Mouse (Mus musculus): ENCODE results near the gene Ankrd61. TPM values are rescaled to one million over a fixed set of nuclear protein-coding genes. Genes with fewer than 3 reads are reported as not detected.

Gene Ankrd61
- total and polyA plus RNA-seq, 2 experiments = not detected

DNA sequence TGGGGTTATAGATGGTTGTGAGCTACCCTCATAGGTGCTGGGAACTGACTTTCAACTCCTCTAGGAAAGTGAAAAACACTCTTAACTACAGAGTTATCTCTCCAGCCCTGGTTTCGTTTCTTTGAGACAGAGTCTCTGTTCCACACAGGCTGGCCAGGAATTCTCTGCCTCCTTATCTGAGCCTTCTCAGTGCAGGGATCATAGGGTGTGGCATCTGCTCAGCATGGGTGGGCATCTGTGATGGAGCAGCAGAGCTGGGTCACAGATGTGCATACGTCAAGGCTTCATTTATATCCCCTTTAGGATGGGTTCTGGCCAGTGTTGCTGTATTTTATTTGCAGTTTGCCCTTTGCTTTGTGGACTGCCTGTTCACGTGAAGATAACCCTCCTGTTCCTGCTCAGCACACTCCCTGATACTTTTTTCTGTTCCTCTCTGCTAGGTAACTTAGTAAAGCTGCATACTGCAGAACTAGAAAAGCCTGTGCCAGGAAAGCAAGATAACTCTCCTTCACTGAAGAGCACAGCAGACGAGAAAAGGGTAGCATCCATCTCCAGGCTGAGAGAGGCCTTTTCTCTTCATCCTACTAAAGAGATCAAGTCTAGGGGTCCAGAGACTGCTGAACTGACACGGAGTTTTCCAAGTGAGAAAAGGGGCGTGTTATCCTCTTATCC lies 27.4 kb upstream of the Ankrd61 start:
- TF ChIP-seq POLR2A (IDR thresholded peaks at IDR 0.05; ENCODE audit: extremely low read depth, insufficient read depth, low read length) = no peak
- TF ChIP-seq CTCF (IDR thresholded peaks at IDR 0.05; ENCODE audit: low read depth, low read length) = no peak
- DNase-seq (ENCODE audit: extremely low read depth, low read depth, low spot score) = no peak
- H3K79me2 ChIP-seq (ENCODE audit: control insufficient read depth, insufficient read depth, low read length) = no peaks in the 10 kb centered on the region
- H3K4me1 ChIP-seq (ENCODE audit: control insufficient read depth, insufficient read depth, low read length) = no peaks in the 10 kb centered on the region
- no peak overlapping the region for H3K9ac ChIP-seq (ENCODE audit: low read depth, low read length)
- 88% methylated on average over 6 of the region's 6 CpGs for WGBS
- no peak overlapping the region for H3K4me3 ChIP-seq (ENCODE audit: insufficient read depth, low read depth, low read length)
- no peaks in the 10 kb centered on the region for H3K27me3 ChIP-seq (ENCODE audit: control insufficient read depth, insufficient read depth, low read length)
- H3K36me3 ChIP-seq (ENCODE audit: control insufficient read depth, insufficient read depth, low read length) = peaks cover 28% of the 10 kb centered on the region
- no peak overlapping the region for H3K27ac ChIP-seq (replicated peaks; ENCODE audit: insufficient read depth, low read depth, low read length)

DNA sequence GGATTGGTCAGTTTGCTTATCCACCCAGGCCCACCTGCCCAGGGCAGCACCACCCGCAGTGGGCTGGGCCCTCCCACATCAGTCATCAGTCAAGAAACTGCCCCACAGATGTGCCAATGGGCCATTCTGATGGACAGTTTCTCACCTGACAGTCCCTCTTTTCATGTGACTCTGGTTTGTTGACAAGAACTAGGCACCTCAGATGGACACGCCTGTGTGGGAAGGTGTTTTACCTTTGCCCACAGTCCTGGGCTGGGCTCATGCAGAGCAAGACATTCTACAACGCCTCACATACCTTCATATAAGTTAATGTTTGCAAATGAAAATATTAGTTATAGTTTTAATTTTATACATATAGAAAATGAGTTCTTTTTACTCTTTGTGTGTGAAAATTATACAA lies 20.6 kb upstream of the Ankrd61 start:
- 95% methylated on average over 3 of the region's 3 CpGs for WGBS

DNA sequence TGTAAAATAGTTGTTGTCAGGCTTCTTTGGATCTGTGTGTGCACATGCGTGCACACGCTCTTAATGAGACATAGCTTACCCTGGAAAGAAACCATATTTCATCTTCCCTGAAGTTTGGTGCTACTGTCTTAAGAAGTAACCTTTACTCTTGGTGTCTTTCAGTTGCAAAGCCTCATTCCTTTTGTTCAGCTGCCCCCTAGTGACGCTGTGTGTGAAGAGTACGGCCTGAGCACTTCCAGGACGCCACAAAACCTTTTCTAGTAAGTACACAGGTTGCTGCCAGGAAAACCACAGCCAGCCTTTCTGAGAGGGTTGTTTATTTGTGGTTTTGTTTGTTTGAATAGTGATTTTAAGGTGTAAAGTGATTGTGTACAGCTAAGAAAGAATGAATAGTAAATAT lies 19.9 kb upstream of the Ankrd61 start:
- WGBS = 59% methylated on average over 5 of the region's 5 CpGs
- Histone ChIP-seq H3K9ac (ENCODE audit: low read depth, low read length) (no peak overlapping the region), H3K79me2 (ENCODE audit: control insufficient read depth, insufficient read depth, low read length) (no peaks in the 10 kb centered on the region), H3K36me3 (ENCODE audit: control insufficient read depth, insufficient read depth, low read length) (peaks cover 14% of the 10 kb centered on the region; the same call in 1 of the 2 replicates), H3K27me3 (ENCODE audit: control insufficient read depth, insufficient read depth, low read length) (no peaks in the 10 kb centered on the region), H3K27ac (replicated peaks; ENCODE audit: insufficient read depth, low read depth, low read length) (no peak overlapping the region), H3K4me1 (ENCODE audit: control insufficient read depth, insufficient read depth, low read length) (no peaks in the 10 kb centered on the region), H3K4me3 (ENCODE audit: insufficient read depth, low read depth, low read length) (no peak overlapping the region)
- TF ChIP-seq CTCF (IDR thresholded peaks at IDR 0.05; ENCODE audit: low read depth, low read length) (peak; percentile 57), POLR2A (IDR thresholded peaks at IDR 0.05; ENCODE audit: extremely low read depth, insufficient read depth, low read length) (no peak)
- peak; percentile 46 for DNase-seq (ENCODE audit: extremely low read depth, low read depth, low spot score)

More for the DNA sequence above, 20.6 kb upstream of the Ankrd61 start:
- no peak for TF ChIP-seq POLR2A (IDR thresholded peaks at IDR 0.05; ENCODE audit: extremely low read depth, insufficient read depth, low read length)
- TF ChIP-seq CTCF (IDR thresholded peaks at IDR 0.05; ENCODE audit: low read depth, low read length) = no peak
- Histone ChIP-seq H3K4me1 (ENCODE audit: control insufficient read depth, insufficient read depth, low read length) (no peaks in the 10 kb centered on the region), H3K9ac (ENCODE audit: low read depth, low read length) (no peak overlapping the region), H3K36me3 (ENCODE audit: control insufficient read depth, insufficient read depth, low read length) (peaks cover 14% of the 10 kb centered on the region; the same call in 1 of the 2 replicates), H3K27ac (replicated peaks; ENCODE audit: insufficient read depth, low read depth, low read length) (no peak overlapping the region), H3K79me2 (ENCODE audit: control insufficient read depth, insufficient read depth, low read length) (no peaks in the 10 kb centered on the region), H3K4me3 (ENCODE audit: insufficient read depth, low read depth, low read length) (no peak overlapping the region), H3K27me3 (ENCODE audit: control insufficient read depth, insufficient read depth, low read length) (no peaks in the 10 kb centered on the region)
- no peak for DNase-seq (ENCODE audit: extremely low read depth, low read depth, low spot score)

DNA sequence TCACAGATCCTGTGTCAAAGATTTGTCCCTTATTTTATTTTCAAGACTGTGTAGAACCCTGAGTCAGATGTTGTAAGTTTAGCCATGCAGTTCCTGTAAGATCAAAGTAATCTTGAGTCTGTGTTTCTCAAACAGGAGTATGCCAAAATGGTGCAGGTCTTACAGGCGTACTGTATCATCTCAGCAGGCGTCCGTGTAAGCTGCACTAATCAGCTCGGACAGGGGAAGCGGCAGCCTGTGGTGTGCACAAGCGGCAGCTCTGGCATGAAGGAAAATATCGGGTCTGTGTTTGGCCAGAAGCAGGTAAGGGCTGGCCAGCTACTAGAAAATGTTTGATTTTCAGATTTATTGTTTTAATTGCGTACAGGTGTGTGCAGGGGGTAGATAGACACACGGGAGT lies 18.7 kb upstream of the Ankrd61 start:
- TF ChIP-seq POLR2A (IDR thresholded peaks at IDR 0.05; ENCODE audit: extremely low read depth, insufficient read depth, low read length) = no peak
- TF ChIP-seq CTCF (IDR thresholded peaks at IDR 0.05; ENCODE audit: low read depth, low read length) = no peak
- Histone ChIP-seq H3K4me3 (ENCODE audit: insufficient read depth, low read depth, low read length) (no peak overlapping the region), H3K27me3 (ENCODE audit: control insufficient read depth, insufficient read depth, low read length) (no peaks in the 10 kb centered on the region), H3K36me3 (ENCODE audit: control insufficient read depth, insufficient read depth, low read length) (peaks cover 7% of the 10 kb centered on the region; the same call in 1 of the 2 replicates), H3K4me1 (ENCODE audit: control insufficient read depth, insufficient read depth, low read length) (no peaks in the 10 kb centered on the region), H3K27ac (replicated peaks; ENCODE audit: insufficient read depth, low read depth, low read length) (no peak overlapping the region), H3K79me2 (ENCODE audit: control insufficient read depth, insufficient read depth, low read length) (no peaks in the 10 kb centered on the region; the same call in 1 of the 2 replicates), H3K9ac (ENCODE audit: low read depth, low read length) (no peak overlapping the region)
- 95% methylated on average over 9 of the region's 9 CpGs for WGBS
- DNase-seq (ENCODE audit: extremely low read depth, low read depth, low spot score) = no peak

DNA sequence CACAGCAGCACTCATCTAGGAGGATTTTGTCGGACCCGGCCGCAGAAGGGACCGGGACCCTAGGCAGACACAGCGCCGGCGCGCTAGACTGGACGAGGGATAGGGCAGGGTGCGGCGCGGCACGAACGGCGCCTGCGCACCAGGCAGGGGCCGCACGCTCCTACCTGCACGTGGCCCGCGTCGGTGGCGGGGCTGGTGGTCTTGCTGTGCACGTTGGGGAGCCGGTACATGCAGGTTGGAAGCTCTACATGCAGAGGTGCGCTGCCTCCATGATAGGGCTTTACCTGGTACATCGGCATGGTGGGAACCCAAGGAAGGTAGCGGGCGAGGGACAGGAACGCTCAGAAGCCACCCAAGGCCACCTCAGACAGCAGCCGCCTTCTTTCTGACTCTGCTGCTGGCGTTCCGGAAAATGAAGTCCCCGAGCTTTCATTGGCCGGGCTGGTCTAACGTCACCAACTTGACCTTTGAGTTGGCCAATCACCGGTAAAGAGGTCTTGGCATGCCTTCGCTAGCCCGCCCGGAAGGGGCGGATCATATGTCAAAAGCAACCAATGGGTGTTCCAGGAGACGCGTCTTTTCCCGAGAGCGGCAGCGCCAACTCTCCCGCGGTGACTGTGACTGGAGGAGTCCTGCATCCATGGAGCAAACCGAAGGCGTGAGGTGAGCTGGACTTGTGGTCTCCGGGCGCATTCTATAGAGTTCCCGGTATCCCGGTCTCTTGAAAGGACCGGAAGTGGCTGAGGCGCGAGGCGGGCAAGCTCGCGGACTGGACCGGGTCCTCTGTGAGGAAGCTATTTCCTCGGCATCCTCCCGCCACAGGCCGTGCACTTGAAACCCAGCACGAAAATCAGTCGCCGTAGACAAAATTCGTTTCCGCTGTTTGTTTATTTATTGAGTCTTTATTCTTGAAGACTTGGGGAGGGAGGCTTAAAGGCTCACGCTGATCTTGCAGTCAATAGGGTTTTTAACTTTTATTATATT lies 12.2 kb upstream of the Ankrd61 start, which contains the start of the genes Aimp2 and Pms2:
TSS of gene Aimp2 (minus strand) at position 431 of the 984 bp plus-strand sequence.
TSS of gene Pms2 (plus strand) at position 548 of the 984 bp plus-strand sequence.
- Histone ChIP-seq H3K27me3 (ENCODE audit: control insufficient read depth, insufficient read depth, low read length) (no peaks in the 10 kb centered on the region), H3K79me2 (ENCODE audit: control insufficient read depth, insufficient read depth, low read length) (peaks cover 5% of the 10 kb centered on the region; the same call in 1 of the 2 replicates), H3K4me3 (ENCODE audit: insufficient read depth, low read depth, low read length) (peak within 1 kb of the TSS; percentile 68), H3K27ac (replicated peaks; ENCODE audit: insufficient read depth, low read depth, low read length) (peak within 1 kb of the TSS; percentile 40), H3K9ac (ENCODE audit: low read depth, low read length) (peak within 1 kb of the TSS; percentile 57), H3K36me3 (ENCODE audit: control insufficient read depth, insufficient read depth, low read length) (no peaks in the 10 kb centered on the region), H3K4me1 (ENCODE audit: control insufficient read depth, insufficient read depth, low read length) (peaks cover 2% of the 10 kb centered on the region; the same call in 1 of the 2 replicates)
- under 1% methylated on average over 70 of the region's 70 CpGs for WGBS
- TF ChIP-seq CTCF (IDR thresholded peaks at IDR 0.05; ENCODE audit: low read depth, low read length) = no peak
- TF ChIP-seq POLR2A (IDR thresholded peaks at IDR 0.05; ENCODE audit: extremely low read depth, insufficient read depth, low read length) = no peak
- DNase-seq (ENCODE audit: extremely low read depth, low read depth, low spot score) = peak; percentile 96

Data from liver, adult 2 months (tissue).